Mouse (Mus musculus) left cerebral cortex, postnatal 10 days (tissue): ENCODE measurements around the gene Arl5c. TPM values are rescaled to one million over a fixed set of nuclear protein-coding genes. Genes with fewer than 3 reads are reported as not detected.
"Not testable (repeated sequence)": the region's sequence is repeated elsewhere in the genome, so short reads cannot be mapped to it uniquely, and the experiment has no call there.

Experiments
- DNase-seq, 2 experiments: peaks; one replicate each; pipeline ENCODE4 v3.0.0; 2021 to 2022; ENCODE audit warnings: low spot score in 2 of 2, mixed read lengths in 1 of 2; ENCODE audit errors: extremely low spot score in 1 of 2
- intact Hi-C: fragments of 180-260 bp; cut with DNase I; formaldehyde crosslinking; loops from one replicate; pipeline ENCODE4 v1.15.1; 2025
- microRNA-seq: library from miRNA; unstranded; fragments of <30 nt; microRNA quantifications from one replicate; pipeline ENCODE4 v1.2.0, GENCODE M21; 2022
- total RNA-seq, 2 experiments: library from RNA; stranded (reverse); gene quantifications; 2 replicates each; pipeline ENCODE4 v1.2.3; 2021

The Arl5c gene
- total RNA-seq, 2 experiments from 2014 or later, result 2.6 to 3.7 TPM

- intact Hi-C loops, result no loop called here
- DNase-seq, result no peak
Observed at GRCm38 (mm10) chr11:97952367-97953006, 43.5 kb downstream of the Arl5c start.

GRCm38 (mm10) chr11:97949703-97950475 lies 46.1 kb downstream of the Arl5c start:
- DNase-seq, result peak in 1 of 2 experiments; percentile 48
- intact Hi-C loops, result no loop called here

DNA sequence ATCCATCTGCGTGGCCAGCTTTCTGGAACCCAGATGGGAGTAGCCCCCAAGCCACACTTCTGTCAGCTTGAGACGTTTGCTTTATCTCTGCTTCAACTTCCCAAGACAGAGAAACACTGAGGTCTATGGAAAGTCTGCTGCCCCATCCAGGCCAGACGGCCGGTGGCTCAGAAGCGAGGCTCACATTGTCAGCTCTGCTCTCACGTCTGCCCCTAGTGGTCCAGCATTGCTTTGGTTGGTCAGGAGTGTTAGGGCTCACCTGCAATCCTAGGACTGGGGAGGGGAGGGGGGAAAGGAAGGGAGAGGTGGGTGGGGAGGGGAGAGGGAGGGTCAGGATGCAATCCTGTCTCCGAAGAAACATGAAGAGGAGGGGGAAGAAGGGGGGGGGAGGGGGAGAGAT lies 48.6 kb downstream of the Arl5c start:
- intact Hi-C loops, result no loop called here
- no peak for DNase-seq

DNA sequence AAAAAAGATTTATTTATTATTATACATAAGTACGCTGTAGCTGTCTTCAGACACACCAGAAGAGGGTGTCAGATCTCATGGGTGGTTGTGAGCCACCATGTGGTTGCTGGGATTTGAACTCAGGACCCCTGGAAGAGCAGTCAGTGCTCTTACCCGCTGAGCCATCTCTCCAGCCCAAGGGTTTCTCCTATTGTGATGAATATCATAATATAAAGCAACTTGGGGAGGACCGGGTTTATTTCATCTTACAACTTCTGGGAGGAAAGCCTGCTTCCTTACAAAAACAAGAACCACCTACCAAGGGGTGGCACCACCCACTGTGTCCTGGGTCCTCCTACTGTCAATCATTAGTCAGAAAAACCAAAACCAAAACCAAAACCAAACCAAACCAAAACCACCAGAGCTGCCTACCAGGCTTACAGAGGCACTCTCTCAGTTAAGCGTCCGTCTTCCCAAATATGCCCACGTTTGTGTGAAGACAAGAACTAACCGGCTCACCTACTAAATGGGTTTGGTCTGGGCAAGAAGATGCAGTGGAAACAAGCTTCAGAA lies 50.2 kb downstream of the Arl5c start:
- DNase-seq, intact Hi-C loops: not testable (repeated sequence)

- DNase-seq, result no peak
- intact Hi-C loops, result no loop called here
Observed at GRCm38 (mm10) chr11:97945031-97945430, 51.0 kb downstream of the Arl5c start.

- DNase-seq, result no peak
- intact Hi-C loops, result no loop called here
Observed at GRCm38 (mm10) chr11:97943256-97943655, 52.7 kb downstream of the Arl5c start.

GRCm38 (mm10) chr11:97942420-97943111 lies 53.4 kb downstream of the Arl5c start:
- intact Hi-C loops, result no loop called here

More at GRCm38 (mm10) chr11:97942420-97943111, 53.4 kb downstream of the Arl5c start:
- no peak for DNase-seq

Small RNA genes lying within 50 kb of the gene (microRNA-seq; reads per million reads assigned to microRNA genes)
- gene Gm22461 (not detected), gene Gm27597 (not detected)

Other genes starting within 250 kb of the Arl5c start
- 10 to 100 TPM; 18.8 to 19.4 TPM for gene Cwc25, start 229.6 kb downstream of the Arl5c start, total RNA-seq
- under 1 TPM; 0.60 to 0.63 TPM for gene 1700001P01Rik, start 220.3 kb downstream of the Arl5c start, total RNA-seq
- gene Rpl23, start 213.7 kb downstream of the Arl5c start, total RNA-seq, result 100 to 1,000 TPM; 423 to 456 TPM
- gene Lasp1, start 197.2 kb downstream of the Arl5c start, total RNA-seq, result 100 to 1,000 TPM; 190 to 203 TPM
- gene B230217C12Rik, start 155.4 kb downstream of the Arl5c start, total RNA-seq, result 10 to 100 TPM; 40.0 to 45.1 TPM
- gene Fbxo47, start 112.0 kb downstream of the Arl5c start, total RNA-seq, result under 1 TPM; 0.63 to 0.86 TPM
- gene Plxdc1, start 9.7 kb downstream of the Arl5c start, total RNA-seq, result 1 to 10 TPM; 5.9 to 8.3 TPM
- 100 to 1,000 TPM; 118 to 121 TPM for gene Cacnb1, start 26.9 kb upstream of the Arl5c start, total RNA-seq
- gene Rpl19, start 30.5 kb upstream of the Arl5c start, total RNA-seq, result 100 to 1,000 TPM; 571 to 605 TPM
- 10 to 100 TPM; 15.3 to 17.7 TPM for gene Stac2, start 57.3 kb upstream of the Arl5c start, total RNA-seq
- 10 to 100 TPM; 29.7 to 34.5 TPM for gene Fbxl20, start 154.2 kb upstream of the Arl5c start, total RNA-seq
- gene Med1, start 197.1 kb upstream of the Arl5c start, total RNA-seq, result 10 to 100 TPM; 45.9 to 48.9 TPM
- 10 to 100 TPM; 34.4 to 35.4 TPM for gene Cdk12, start 206.9 kb upstream of the Arl5c start, total RNA-seq